Mouse (Mus musculus): Measurements from ENCODE around the gene Tut7. TPM values are rescaled to one million over a fixed set of nuclear protein-coding genes. Genes with fewer than 3 reads are reported as not detected.
"Not testable (repeated sequence)": the region's sequence is repeated elsewhere in the genome, so short reads cannot be mapped to it uniquely, and the experiment has no call there.

Tut7 gene
- polyA plus RNA-seq, 1 experiment = 14.6 TPM

DNA sequence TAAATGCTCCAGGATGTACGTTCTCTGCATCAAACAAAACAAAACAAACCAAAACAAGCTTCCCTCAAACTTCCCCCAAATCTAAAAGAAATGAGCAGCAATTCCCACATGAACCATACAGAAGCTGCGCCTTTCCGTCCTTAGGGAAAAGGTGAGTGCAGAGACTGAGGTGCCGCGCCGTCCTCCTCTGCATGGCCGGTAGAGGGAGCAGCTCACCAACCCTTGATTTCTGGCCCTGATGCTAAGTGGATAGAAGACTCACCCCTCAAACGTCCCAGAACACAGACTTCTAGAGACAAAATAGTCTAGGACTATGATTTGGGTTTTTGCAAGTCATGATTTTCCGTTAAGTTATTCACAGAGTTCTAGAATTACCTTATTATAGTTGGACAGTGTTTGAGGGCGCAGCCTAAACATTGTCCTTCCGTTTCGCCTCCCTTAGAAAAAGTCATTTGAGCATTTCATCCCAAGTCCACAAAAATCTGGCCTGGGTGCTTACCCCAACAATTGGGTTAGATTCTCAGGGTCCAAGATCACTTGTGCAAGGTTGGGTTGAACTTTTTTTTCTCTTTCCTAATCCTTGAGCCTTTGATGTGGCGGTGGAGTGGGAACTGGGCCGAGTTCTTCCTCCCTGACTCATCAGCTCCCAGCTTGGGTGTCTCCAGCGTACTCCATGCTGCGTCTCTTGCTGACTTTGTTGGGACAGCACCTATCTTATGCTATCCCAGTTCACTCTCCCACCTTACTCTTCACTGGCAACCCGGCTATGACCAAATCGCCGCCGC is 33.5 kb upstream of the Tut7 start:
- H3K36me3 ChIP-seq (ENCODE audit: control insufficient read depth, insufficient read depth, low read length) = no peaks in the 10 kb centered on the region
- peak; percentile 62 for DNase-seq

DNA sequence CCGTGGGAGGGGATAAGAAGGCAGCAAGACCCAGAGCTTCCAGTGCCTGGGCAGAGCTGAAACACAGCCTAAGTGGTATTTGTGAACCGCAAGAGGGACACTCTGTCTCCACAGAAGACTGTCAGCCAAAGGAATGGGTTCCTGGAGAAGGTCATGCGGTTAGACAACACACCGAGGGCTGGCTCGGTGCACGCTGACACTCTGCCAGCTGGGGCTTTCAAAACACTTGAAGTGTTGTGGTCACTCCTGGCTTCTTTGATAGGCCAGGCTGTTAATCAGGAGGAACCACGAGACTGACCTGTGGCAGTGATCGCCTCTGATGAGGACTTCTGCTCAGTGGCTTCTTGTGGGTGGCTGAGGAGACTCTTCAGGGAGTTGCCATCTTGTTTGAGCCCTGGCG is 30.5 kb upstream of the Tut7 start:
- Histone ChIP-seq H3K4me3 (ENCODE audit: insufficient read depth, low read depth, low read length) (no peak overlapping the region), H3K4me1 (ENCODE audit: control insufficient read depth, insufficient read depth, low read length) (no peaks in the 10 kb centered on the region), H3K27me3 (replicated peaks; ENCODE audit: control insufficient read depth, insufficient read depth, low read length) (no peaks in the 10 kb centered on the region), H3K36me3 (ENCODE audit: control insufficient read depth, insufficient read depth, low read length) (no peaks in the 10 kb centered on the region), H3K27ac (ENCODE audit: insufficient read depth, low read depth, low read length) (no peak overlapping the region)
- DNase-seq = no peak
- TF ChIP-seq POLR2A (IDR thresholded peaks at IDR 0.05; ENCODE audit: low read depth, low read length) (no peak), CTCF (conservative IDR thresholded peaks at IDR 0.05; ENCODE audit: insufficient read depth, insufficient read length, low read depth, low read length) (no peak)
- WGBS = 64% methylated on average over 9 of the region's 9 CpGs

More for the DNA sequence above, 33.5 kb upstream of the Tut7 start:
- H3K4me3 ChIP-seq (ENCODE audit: insufficient read depth, low read depth, low read length) = no peak overlapping the region
- WGBS = 56% methylated on average over 20 of the region's 20 CpGs
- H3K27ac ChIP-seq (ENCODE audit: insufficient read depth, low read depth, low read length) = no peak overlapping the region
- no peaks in the 10 kb centered on the region for H3K4me1 ChIP-seq (ENCODE audit: control insufficient read depth, insufficient read depth, low read length)
- no peaks in the 10 kb centered on the region for H3K27me3 ChIP-seq (replicated peaks; ENCODE audit: control insufficient read depth, insufficient read depth, low read length)
- TF ChIP-seq POLR2A (IDR thresholded peaks at IDR 0.05; ENCODE audit: low read depth, low read length) (no peak), CTCF (conservative IDR thresholded peaks at IDR 0.05; ENCODE audit: insufficient read depth, insufficient read length, low read depth, low read length) (peak; percentile 91)

DNA sequence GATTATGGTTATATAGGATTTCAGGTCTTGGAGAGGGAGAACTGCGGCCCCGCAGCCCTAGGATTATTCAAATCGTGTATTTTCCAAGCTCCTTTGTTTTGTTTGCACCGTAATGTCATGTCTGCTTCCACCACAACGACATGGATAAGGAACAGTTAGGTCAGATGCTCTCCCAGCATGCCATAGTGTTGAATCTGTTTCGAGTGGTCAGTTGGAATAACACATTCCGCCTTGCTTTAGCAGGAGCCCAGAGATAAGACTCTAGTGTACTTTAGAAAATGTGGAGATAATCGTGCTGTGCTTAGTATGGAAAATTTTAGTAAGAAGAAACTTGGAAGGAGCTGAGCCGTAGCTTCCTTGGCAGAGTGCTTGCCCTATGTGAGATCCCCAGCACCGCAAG is 27.4 kb upstream of the Tut7 start:
- Histone ChIP-seq H3K36me3 (ENCODE audit: control insufficient read depth, insufficient read depth, low read length) (no peaks in the 10 kb centered on the region), H3K27me3 (replicated peaks; ENCODE audit: control insufficient read depth, insufficient read depth, low read length) (no peaks in the 10 kb centered on the region), H3K4me1 (ENCODE audit: control insufficient read depth, insufficient read depth, low read length) (no peaks in the 10 kb centered on the region), H3K27ac (ENCODE audit: insufficient read depth, low read depth, low read length) (no peak overlapping the region), H3K4me3 (ENCODE audit: insufficient read depth, low read depth, low read length) (no peak overlapping the region)
- TF ChIP-seq POLR2A (IDR thresholded peaks at IDR 0.05; ENCODE audit: low read depth, low read length) (no peak), CTCF (conservative IDR thresholded peaks at IDR 0.05; ENCODE audit: insufficient read depth, insufficient read length, low read depth, low read length) (no peak)
- DNase-seq = no peak
- 68% methylated on average over 10 of the region's 10 CpGs for WGBS

DNA sequence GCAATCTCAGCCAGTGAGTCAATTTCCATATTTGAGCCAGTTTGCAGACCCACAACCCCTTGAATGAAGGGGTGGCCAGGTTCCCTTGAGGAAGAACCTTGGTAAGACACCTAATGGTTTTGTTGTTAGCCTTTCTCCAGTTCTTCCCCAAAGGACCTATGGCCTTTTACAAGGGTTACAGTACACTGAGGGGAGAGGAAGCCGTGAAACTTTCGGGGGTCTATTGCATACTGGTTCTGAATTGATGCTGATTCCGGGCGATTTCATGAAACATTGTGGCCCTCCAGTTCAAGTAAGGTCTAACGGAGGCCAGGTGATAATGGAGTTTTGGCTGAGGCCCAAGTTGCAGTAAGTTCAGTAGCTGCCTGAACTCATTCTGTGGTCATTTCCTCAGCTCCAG is 21.7 kb upstream of the Tut7 start:
- no peak overlapping the region for H3K4me3 ChIP-seq (ENCODE audit: insufficient read depth, low read depth, low read length)
- no peaks in the 10 kb centered on the region for H3K4me1 ChIP-seq (ENCODE audit: control insufficient read depth, insufficient read depth, low read length)
- no peak overlapping the region for H3K27ac ChIP-seq (ENCODE audit: insufficient read depth, low read depth, low read length)
- no peaks in the 10 kb centered on the region for H3K36me3 ChIP-seq (ENCODE audit: control insufficient read depth, insufficient read depth, low read length)
- no peaks in the 10 kb centered on the region for H3K27me3 ChIP-seq (replicated peaks; ENCODE audit: control insufficient read depth, insufficient read depth, low read length)
- TF ChIP-seq POLR2A (IDR thresholded peaks at IDR 0.05; ENCODE audit: low read depth, low read length) (no peak), CTCF (conservative IDR thresholded peaks at IDR 0.05; ENCODE audit: insufficient read depth, insufficient read length, low read depth, low read length) (no peak)
- no peak for DNase-seq
- WGBS = 88% methylated on average over 5 of the region's 5 CpGs

DNA sequence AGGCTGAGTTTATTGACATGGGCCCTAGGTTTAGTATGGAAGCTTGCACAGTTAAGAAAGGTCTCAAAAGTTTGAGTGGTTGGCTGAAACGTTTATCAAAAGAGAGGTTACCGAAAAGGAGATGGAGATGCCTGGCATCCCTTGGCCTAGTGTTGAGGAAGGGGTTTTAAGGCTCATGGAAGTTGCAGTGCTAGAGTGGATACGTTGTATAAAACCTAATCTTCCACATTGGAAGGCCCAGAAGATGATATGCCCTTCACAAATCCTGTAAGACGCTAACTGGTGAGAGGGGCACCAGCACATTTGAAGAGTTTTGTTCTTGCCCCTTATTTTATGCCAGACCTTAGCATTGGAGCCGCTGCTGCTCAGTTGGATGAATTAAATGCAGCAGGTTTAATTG is 21.0 kb upstream of the Tut7 start:
- no peak for TF ChIP-seq CTCF (conservative IDR thresholded peaks at IDR 0.05; ENCODE audit: insufficient read depth, insufficient read length, low read depth, low read length)
- Histone ChIP-seq H3K27ac (ENCODE audit: insufficient read depth, low read depth, low read length) (no peak overlapping the region), H3K4me1 (ENCODE audit: control insufficient read depth, insufficient read depth, low read length) (no peaks in the 10 kb centered on the region), H3K36me3 (ENCODE audit: control insufficient read depth, insufficient read depth, low read length) (no peaks in the 10 kb centered on the region), H3K4me3 (ENCODE audit: insufficient read depth, low read depth, low read length) (no peak overlapping the region), H3K27me3 (replicated peaks; ENCODE audit: control insufficient read depth, insufficient read depth, low read length) (no peaks in the 10 kb centered on the region)
- no peak for DNase-seq
- WGBS = 85% methylated on average over 5 of the region's 5 CpGs

DNA sequence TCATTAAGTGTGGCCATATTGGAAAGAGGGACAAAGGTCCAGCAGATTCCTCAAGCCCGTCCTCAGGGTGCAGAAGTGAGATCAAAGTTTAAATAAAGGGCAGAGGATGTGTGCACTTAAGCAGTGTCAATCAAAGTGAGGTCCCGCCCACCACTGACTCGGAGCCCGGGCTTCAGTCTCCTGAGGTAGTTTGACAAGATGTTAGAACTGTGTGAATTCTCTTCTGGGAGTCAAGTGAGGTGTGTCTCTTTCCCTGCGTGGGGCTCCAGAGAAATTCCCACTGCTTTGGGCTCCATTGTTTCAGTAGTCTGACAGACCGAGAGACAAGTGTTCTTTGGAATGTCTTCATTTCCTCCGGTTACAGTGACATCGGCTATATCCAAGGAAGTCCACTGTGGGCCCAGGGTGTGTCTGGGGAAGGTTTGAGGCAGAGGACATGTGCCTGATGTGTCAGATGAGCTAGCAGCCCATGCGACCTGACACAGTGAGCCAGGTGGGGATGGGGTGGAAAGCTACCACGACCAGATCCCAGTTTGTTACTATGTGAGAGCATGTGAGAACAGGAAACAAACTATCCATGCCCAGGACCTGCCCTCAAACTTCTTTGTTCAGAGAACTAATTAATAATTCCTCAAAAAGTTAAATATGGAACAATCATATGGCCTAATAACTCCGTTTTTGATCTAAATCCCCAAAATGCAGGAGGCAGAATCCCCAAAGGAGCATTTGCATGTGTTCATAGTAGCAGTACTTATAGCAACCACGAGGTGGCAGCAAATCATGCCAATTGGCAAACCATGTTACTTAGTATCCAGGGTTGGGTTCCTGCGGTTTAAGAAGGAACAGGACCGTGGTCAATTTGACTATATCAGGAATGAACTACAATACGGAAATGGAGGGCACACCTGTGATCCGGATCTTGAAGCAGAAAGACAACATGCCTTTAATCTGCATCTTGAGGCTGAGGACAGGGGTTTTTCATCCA is 19.6 kb upstream of the Tut7 start:
- no peaks in the 10 kb centered on the region for H3K27me3 ChIP-seq (replicated peaks; ENCODE audit: control insufficient read depth, insufficient read depth, low read length)
- H3K4me3 ChIP-seq (ENCODE audit: insufficient read depth, low read depth, low read length) = no peak overlapping the region
- WGBS = 19% methylated on average over 16 of the region's 16 CpGs
- TF ChIP-seq POLR2A (IDR thresholded peaks at IDR 0.05; ENCODE audit: low read depth, low read length) (no peak), CTCF (conservative IDR thresholded peaks at IDR 0.05; ENCODE audit: insufficient read depth, insufficient read length, low read depth, low read length) (peak; percentile 58)
- H3K36me3 ChIP-seq (ENCODE audit: control insufficient read depth, insufficient read depth, low read length) = no peaks in the 10 kb centered on the region
- no peak overlapping the region for H3K27ac ChIP-seq (ENCODE audit: insufficient read depth, low read depth, low read length)
- peak; percentile 88 for DNase-seq
- no peaks in the 10 kb centered on the region for H3K4me1 ChIP-seq (ENCODE audit: control insufficient read depth, insufficient read depth, low read length)

DNA sequence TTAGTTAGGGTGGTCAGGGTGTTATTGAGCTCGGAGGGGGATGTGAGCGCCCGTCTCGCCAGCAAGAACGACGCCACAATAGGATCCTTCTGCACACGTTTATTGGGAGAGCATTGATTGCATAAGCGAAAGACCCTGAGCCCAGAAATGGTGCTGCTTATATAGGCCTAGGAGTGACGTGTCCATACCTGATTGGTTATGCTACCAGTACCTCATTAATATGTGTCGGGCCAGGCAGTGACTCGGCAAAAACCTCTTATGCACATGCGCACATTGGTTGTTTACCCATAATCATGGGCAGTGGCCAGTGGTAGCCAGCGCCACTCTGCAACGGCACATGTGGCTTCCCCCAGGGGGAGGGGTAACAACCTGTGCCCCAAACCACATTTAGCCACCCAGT is 18.8 kb upstream of the Tut7 start:
- H3K27me3 ChIP-seq (replicated peaks; ENCODE audit: control insufficient read depth, insufficient read depth, low read length); H3K4me1 ChIP-seq (ENCODE audit: control insufficient read depth, insufficient read depth, low read length); H3K27ac ChIP-seq (ENCODE audit: insufficient read depth, low read depth, low read length); DNase-seq; H3K36me3 ChIP-seq (ENCODE audit: control insufficient read depth, insufficient read depth, low read length); H3K4me3 ChIP-seq (ENCODE audit: insufficient read depth, low read depth, low read length): not testable (repeated sequence)
- 88% methylated on average over 14 of the region's 14 CpGs for WGBS
